In the genomic region with DNA sequence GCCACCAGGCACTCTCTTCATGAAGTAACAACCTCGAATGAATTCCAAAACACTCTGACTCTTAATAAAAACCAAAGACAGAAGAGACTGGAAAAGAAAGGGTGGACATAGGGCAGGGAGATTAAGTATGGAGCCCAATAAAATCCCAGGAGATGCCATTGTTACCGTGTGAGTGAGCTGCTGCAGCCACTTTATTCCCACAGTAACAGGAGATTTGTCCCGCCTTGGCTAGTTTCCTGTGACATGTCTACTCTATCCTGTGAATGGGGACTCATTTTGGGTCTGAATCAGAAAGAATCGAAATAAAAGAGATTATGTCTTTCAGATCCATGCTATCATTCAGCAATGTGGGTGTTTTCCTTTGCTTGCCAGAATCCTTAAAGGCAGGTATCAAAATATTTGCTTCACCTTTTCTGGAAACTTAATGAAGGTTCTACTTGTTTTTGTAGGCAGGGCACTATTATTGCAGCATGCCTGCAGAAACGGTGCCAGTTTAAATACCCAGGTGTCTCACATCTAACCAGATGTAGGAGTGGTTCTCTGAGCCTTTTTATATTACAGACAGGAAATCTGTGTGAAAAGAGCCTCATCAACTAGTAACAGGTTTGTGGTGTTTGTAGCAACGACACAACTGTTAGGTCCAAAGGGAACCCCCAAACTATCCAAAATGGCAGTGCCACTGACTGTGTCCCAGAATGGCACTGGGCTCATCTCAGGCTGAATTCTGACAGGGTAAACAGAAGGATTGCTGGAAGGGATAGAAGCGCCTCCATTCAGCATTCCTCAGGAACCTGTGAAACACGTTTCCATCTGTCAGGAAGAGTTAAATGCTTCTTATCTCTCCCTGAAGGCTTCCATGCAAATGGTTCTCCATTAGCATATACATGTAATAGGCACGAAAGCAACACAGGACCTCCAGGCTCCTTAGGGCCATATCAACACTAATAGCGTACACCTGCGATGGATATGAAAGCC, we compare ENCODE assay signal across 9 mouse cellular contexts. TPM values are rescaled to one million over a fixed set of nuclear protein-coding genes. Genes with fewer than 3 reads are reported as not detected.
DNase-seq lines count a peak whose midpoint lies in the region; ATAC-seq lines count a peak whose summit lies in the region.
"Had no signal": no experiment of that assay in that cellular context is flagged by ENCODE, and none has a peak within 500 bp of the region (broad histone marks: within the 10 kb centered on the region; RNA-seq: fewer than 3 reads in every experiment).

No protein-coding gene starts in this region.

- peak overlapping the region; percentile 92 for H3K27ac ChIP-seq in neural tube, embryonic 13.5 days (replicated peaks)
- H3K27ac ChIP-seq in intestine, embryonic 15.5 days, result peak overlapping the region; percentile 89
- H3K27ac ChIP-seq in stomach, embryonic 14.5 days (ENCODE audit: low read length), result peak overlapping the region; percentile 94

- no peaks in the 10 kb centered on the region for H3K36me3 ChIP-seq in neural tube, embryonic 13.5 days
- H3K36me3 ChIP-seq in intestine, embryonic 15.5 days, result no peaks in the 10 kb centered on the region
- H3K36me3 ChIP-seq in stomach, embryonic 14.5 days (ENCODE audit: control insufficient read depth, insufficient read depth, low read length), result no peaks in the 10 kb centered on the region

- peaks cover 49% of the 10 kb centered on the region for H3K4me1 ChIP-seq in neural tube, embryonic 13.5 days (replicated peaks)
- H3K4me1 ChIP-seq in intestine, embryonic 15.5 days (replicated peaks), result peaks cover 28% of the 10 kb centered on the region; the same call in 1 of the 2 replicates
- H3K4me1 ChIP-seq in stomach, embryonic 14.5 days (ENCODE audit: control insufficient read depth, insufficient read depth, low read length), result peaks cover 26% of the 10 kb centered on the region

- no peak for DNase-seq in frontal cortex, postnatal 25 days (ENCODE audit: low spot score in 2 of 2)
- DNase-seq in neural tube, embryonic 10.5 days (ENCODE audit: extremely low spot score, low spot score), result no peak
- no peak for DNase-seq in left cerebral cortex, adult 18-20 months (ENCODE audit: low spot score in 2 of 2)
- no peak for DNase-seq in left cerebral cortex, adult 9 months (ENCODE audit: low spot score in 2 of 2)
- DNase-seq: kidney, postnatal 4 days had no signal

- 0 out of 2 replicates have a peak overlapping the region, but pooled peaks have one; percentile 64 for H3K9ac ChIP-seq in neural tube, embryonic 13.5 days
- no peak overlapping the region for H3K9ac ChIP-seq in intestine, embryonic 15.5 days
- no peak overlapping the region for H3K9ac ChIP-seq in stomach, embryonic 14.5 days (replicated peaks; ENCODE audit: low read depth, low read length)

- H3K9me3 ChIP-seq in neural tube, embryonic 13.5 days, result no peaks in the 10 kb centered on the region
- H3K9me3 ChIP-seq in intestine, embryonic 15.5 days, result no peaks in the 10 kb centered on the region
- peaks cover 4% of the 10 kb centered on the region; the same call in 1 of the 2 replicates for H3K9me3 ChIP-seq in stomach, embryonic 14.5 days (ENCODE audit: control insufficient read depth, low read depth, low read length)

- 35% methylated on average over 11 of the region's 11 CpGs for WGBS in neural tube, embryonic 13.5 days
- WGBS in intestine, embryonic 15.5 days, result 53% methylated on average over 11 of the region's 11 CpGs
- 51% methylated on average over 11 of the region's 11 CpGs for WGBS in stomach, embryonic 14.5 days

- ATAC-seq in frontal cortex, adult (ENCODE audit: low TSS enrichment), result 0 out of 2 replicates have a peak, but pooled peaks have one; percentile 10
- ATAC-seq in neural tube, embryonic 13.5 days (ENCODE audit: low read depth), result no peak
- no peak for ATAC-seq in intestine, embryonic 15.5 days
- ATAC-seq in stomach, embryonic 14.5 days (ENCODE audit: insufficient number of reproducible peaks, insufficient read depth, low FRiP score, low read depth), result no peak

- no peak overlapping the region for H3K4me3 ChIP-seq in neural tube, embryonic 13.5 days
- H3K4me3 ChIP-seq in intestine, embryonic 15.5 days (replicated peaks), result no peak overlapping the region
- no peak overlapping the region for H3K4me3 ChIP-seq in stomach, embryonic 14.5 days (ENCODE audit: low read depth, low read length)

- no peaks in the 10 kb centered on the region for H3K27me3 ChIP-seq in neural tube, embryonic 13.5 days
- no peaks in the 10 kb centered on the region for H3K27me3 ChIP-seq in intestine, embryonic 15.5 days (replicated peaks)
- no peaks in the 10 kb centered on the region for H3K27me3 ChIP-seq in stomach, embryonic 14.5 days (ENCODE audit: control insufficient read depth, insufficient read depth, low read length)

- 0 out of 2 replicates have a peak overlapping the region, but pooled peaks have one; percentile 10 for H3K4me2 ChIP-seq in neural tube, embryonic 13.5 days
- H3K4me2 ChIP-seq in intestine, embryonic 15.5 days (replicated peaks), result no peak overlapping the region
- no peak overlapping the region for H3K4me2 ChIP-seq in stomach, embryonic 14.5 days (replicated peaks; ENCODE audit: low read depth, low read length)

RNA-seq across cellular contexts. Expression of a gene that starts 55.5 kb away (rescaled TPM):
- polyA plus RNA-seq in neural tube, embryonic 13.5 days (2015; fragmentation: Nextera tagmentation; extraction: Ambion mirVana), result 34.6 and 45.5 TPM in 2 replicates
- 39.3 and 46.0 TPM in 2 replicates for polyA plus RNA-seq in intestine, embryonic 15.5 days (2015; fragmentation: Nextera tagmentation; extraction: Ambion mirVana)
- 71.0 and 77.2 TPM in 2 replicates for polyA plus RNA-seq in stomach, embryonic 14.5 days (2014; fragmentation: Nextera tagmentation; extraction: Ambion mirVana)
- 10 to 100 TPM; 50.2 to 57.2 TPM for total RNA-seq in left cerebral cortex, adult 18-20 months (2021)
